Mouse (Mus musculus): ENCODE results near the gene Ltbp2.

- TF ChIP-seq POLR2A (IDR thresholded peaks at IDR 0.05; ENCODE audit: insufficient read length, low read depth) (no peak), E2F4 (IDR thresholded peaks at IDR 0.05; ENCODE audit: insufficient read depth) (no peak), MAX (IDR thresholded peaks at IDR 0.05; ENCODE audit: low read depth) (no peak), MYOG (IDR thresholded peaks at IDR 0.05; ENCODE audit: control insufficient read depth in 1 of 3, insufficient read depth in 1 of 3, insufficient read length in 2 of 3, low read depth in 2 of 3) (no peak), REST (IDR thresholded peaks at IDR 0.05; ENCODE audit: insufficient read depth, insufficient read length) (no peak), CEBPB (IDR thresholded peaks at IDR 0.05; ENCODE audit: insufficient read depth, poor library complexity, severe bottlenecking) (no peak), TCF12 (IDR thresholded peaks at IDR 0.05; ENCODE audit: insufficient read depth, poor library complexity, severe bottlenecking) (no peak), POLR2AphosphoS2 (IDR thresholded peaks at IDR 0.05; ENCODE audit: insufficient read length, low read depth) (no peak), USF1 (IDR thresholded peaks at IDR 0.05; ENCODE audit: low read depth) (no peak), TCF3 (IDR thresholded peaks at IDR 0.05; ENCODE audit: insufficient read length, low read depth) (no peak), MYOD1 (IDR thresholded peaks at IDR 0.05; ENCODE audit: control insufficient read depth in 1 of 3, insufficient read length in 2 of 3, low read depth in 2 of 3) (no peak), SRF (IDR thresholded peaks at IDR 0.05; ENCODE audit: control insufficient read depth, insufficient read length, low read depth) (no peak)
These were observed 52.1 kb downstream of the Ltbp2 start for GRCm38 (mm10) chr12:84824203-84824602.
